Mouse (Mus musculus): ENCODE measurements around the gene Phactr2. TPM values are rescaled to one million over a fixed set of nuclear protein-coding genes. Genes with fewer than 3 reads are reported as not detected.
"Not testable (repeated sequence)": the region's sequence is repeated elsewhere in the genome, so short reads cannot be mapped to it uniquely, and the experiment has no call there.

Phactr2 gene
- polyA plus RNA-seq, 1 experiment from 2014 or later = 25.5 TPM

GRCm38 (mm10) chr10:13479341-13479740 lies 5.1 kb upstream of the Phactr2 start:
- Histone ChIP-seq H3K36me3 (no peaks in the 10 kb centered on the region), H3K4me1 (peaks cover 4% of the 10 kb centered on the region; the same call in 1 of the 2 replicates), H3K27ac (no peak overlapping the region), H3K9me3 (no peaks in the 10 kb centered on the region), H3K9ac (no peak overlapping the region), H3K27me3 (peaks cover 20% of the 10 kb centered on the region), H3K4me3 (no peak overlapping the region), H3K4me2 (no peak overlapping the region)
- 75% methylated on average over 6 of the region's 6 CpGs for WGBS
- ATAC-seq (ENCODE audit: insufficient number of reproducible peaks, low FRiP score, low TSS enrichment, low read depth) = no peak

GRCm38 (mm10) chr10:13475121-13475520 lies 909 bp upstream of the Phactr2 start:
- no peak overlapping the region for H3K9ac ChIP-seq
- no peaks in the 10 kb centered on the region for H3K9me3 ChIP-seq
- H3K4me3 ChIP-seq = peak overlapping the region; percentile 66; the same call in 1 of the 2 replicates
- H3K27me3 ChIP-seq = peaks cover 43% of the 10 kb centered on the region
- WGBS = 31% methylated on average over 7 of the region's 7 CpGs
- peaks cover 12% of the 10 kb centered on the region for H3K4me1 ChIP-seq
- H3K27ac ChIP-seq = no peak overlapping the region
- no peak for ATAC-seq (ENCODE audit: insufficient number of reproducible peaks, low FRiP score, low TSS enrichment, low read depth)
- H3K4me2 ChIP-seq = no peak overlapping the region
- no peaks in the 10 kb centered on the region for H3K36me3 ChIP-seq

DNA sequence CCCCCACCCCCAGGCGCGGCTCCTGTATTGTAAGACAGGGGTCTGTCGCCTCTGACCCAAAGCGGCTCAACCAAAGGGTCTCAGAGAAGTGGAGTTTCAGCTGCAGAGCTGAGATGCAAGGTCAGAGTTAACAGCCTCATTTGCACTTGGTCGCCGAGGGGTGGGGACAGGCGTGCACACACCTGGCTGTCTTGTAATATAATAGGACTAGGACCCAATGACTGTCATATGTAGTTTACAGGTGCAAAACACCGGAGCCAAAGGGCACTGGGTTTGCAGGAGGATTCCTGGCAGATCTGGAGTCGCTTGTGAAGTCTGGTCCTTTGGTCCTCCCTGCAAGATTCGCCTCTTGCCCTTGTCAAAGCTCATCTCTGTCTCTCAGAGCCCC lies 350 bp upstream of the Phactr2 start:
- H3K9me3 ChIP-seq = no peaks in the 10 kb centered on the region
- peaks cover 43% of the 10 kb centered on the region for H3K27me3 ChIP-seq
- no peak for ATAC-seq (ENCODE audit: insufficient number of reproducible peaks, low FRiP score, low TSS enrichment, low read depth)

GRCm38 (mm10) chr10:13473287-13473832 lies 852 bp downstream of the Phactr2 start:
- H3K9ac ChIP-seq = peak overlapping the region; percentile 65
- no peak overlapping the region for H3K27ac ChIP-seq
- 14% methylated on average over 17 of the region's 17 CpGs for WGBS
- no peaks in the 10 kb centered on the region for H3K9me3 ChIP-seq
- H3K4me1 ChIP-seq = peaks cover 12% of the 10 kb centered on the region
- H3K27me3 ChIP-seq = peaks cover 43% of the 10 kb centered on the region
- H3K36me3 ChIP-seq = no peaks in the 10 kb centered on the region
- ATAC-seq (ENCODE audit: insufficient number of reproducible peaks, low FRiP score, low TSS enrichment, low read depth) = no peak
- peak overlapping the region; percentile 66 for H3K4me3 ChIP-seq
- peak overlapping the region; percentile 95 for H3K4me2 ChIP-seq

More for the DNA sequence above, 350 bp upstream of the Phactr2 start:
- H3K4me1 ChIP-seq = peaks cover 12% of the 10 kb centered on the region
- no peak overlapping the region for H3K27ac ChIP-seq
- WGBS = 6% methylated on average over 10 of the region's 10 CpGs
- peak overlapping the region; percentile 95 for H3K4me2 ChIP-seq
- peak overlapping the region; percentile 65 for H3K9ac ChIP-seq
- H3K4me3 ChIP-seq = peak overlapping the region; percentile 66
- no peaks in the 10 kb centered on the region for H3K36me3 ChIP-seq

DNA sequence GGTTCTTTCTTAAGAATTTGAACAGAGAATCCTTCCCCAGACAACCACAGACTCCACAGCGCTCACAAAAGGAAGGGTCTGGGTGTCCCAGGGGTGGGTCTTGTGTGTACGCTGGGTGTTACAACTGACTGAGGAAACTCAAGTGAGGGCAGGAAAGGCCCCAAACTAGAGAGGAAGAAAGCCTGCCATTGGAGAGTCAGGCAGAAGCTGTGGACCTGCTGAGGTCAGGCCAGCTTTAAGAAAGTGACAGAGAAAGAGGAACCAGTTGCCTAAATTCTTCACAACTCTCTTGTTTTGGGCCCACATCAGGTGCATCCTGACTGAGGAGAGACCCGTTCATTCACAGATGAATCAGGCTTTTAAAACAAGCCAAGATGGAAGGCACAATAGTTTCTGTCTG lies 4.0 kb downstream of the Phactr2 start:
- 89% methylated on average over 3 of the region's 3 CpGs for WGBS
- peaks cover 32% of the 10 kb centered on the region for H3K27me3 ChIP-seq
- H3K9ac ChIP-seq = no peak overlapping the region
- H3K4me3 ChIP-seq = no peak overlapping the region
- no peak for ATAC-seq (ENCODE audit: insufficient number of reproducible peaks, low FRiP score, low TSS enrichment, low read depth)
- peaks cover 12% of the 10 kb centered on the region for H3K4me1 ChIP-seq
- no peak overlapping the region for H3K4me2 ChIP-seq
- H3K36me3 ChIP-seq = no peaks in the 10 kb centered on the region
- H3K27ac ChIP-seq = no peak overlapping the region
- no peaks in the 10 kb centered on the region for H3K9me3 ChIP-seq

DNA sequence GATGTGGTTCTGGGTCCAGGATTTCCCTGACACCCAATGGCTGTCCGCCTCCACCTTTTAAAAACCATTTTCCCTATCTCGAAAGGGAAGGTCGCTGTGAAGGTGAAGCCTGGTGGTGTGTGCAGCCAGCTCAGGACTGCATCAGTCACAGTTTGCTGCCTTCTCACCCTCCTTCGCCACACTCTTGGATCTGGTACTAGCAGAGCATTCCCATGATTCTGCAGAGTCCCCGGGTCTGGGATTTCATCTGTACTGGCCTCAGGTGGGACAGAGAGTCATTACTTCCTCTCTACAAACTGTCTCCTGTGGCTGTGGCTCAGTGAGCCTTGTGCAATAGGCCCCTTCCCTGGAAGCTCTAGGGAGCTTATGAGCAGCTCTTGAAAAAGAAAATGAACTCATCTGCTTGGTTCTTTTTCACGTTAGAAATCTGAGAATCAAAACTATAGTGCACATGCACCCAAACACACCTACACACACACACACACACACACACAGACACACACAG lies 6.1 kb downstream of the Phactr2 start:
- H3K4me3 ChIP-seq; H3K9ac ChIP-seq; H3K4me1 ChIP-seq; H3K36me3 ChIP-seq; ATAC-seq (ENCODE audit: insufficient number of reproducible peaks, low FRiP score, low TSS enrichment, low read depth); H3K9me3 ChIP-seq; H3K4me2 ChIP-seq; H3K27ac ChIP-seq: not testable (repeated sequence)
- 79% methylated on average over 6 of the region's 6 CpGs for WGBS
- H3K27me3 ChIP-seq = peaks cover 11% of the 10 kb centered on the region

DNA sequence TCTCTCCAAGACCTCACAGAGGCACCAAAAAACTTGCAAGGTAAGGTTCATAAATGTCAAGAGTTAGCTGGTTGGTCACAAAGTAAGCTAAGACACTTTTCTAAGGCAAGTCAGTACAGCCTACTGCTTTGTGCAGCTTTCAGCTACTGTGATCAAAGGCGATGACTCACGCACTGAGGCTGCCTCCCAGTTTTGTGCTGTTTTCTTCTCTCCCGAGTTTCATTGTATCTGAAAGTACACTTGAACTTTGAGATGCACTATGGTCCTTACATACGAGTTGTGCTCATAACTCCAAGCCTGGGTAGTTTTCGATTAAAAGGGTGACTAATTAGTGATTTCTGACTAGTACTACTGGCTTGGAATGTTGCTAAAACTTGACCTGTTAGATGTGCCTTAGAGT lies 7.3 kb downstream of the Phactr2 start:
- Histone ChIP-seq H3K9me3 (no peaks in the 10 kb centered on the region), H3K4me2 (no peak overlapping the region), H3K4me3 (no peak overlapping the region), H3K27ac (no peak overlapping the region), H3K4me1 (no peaks in the 10 kb centered on the region), H3K36me3 (no peaks in the 10 kb centered on the region), H3K9ac (no peak overlapping the region), H3K27me3 (peaks cover 3% of the 10 kb centered on the region; the same call in 1 of the 2 replicates)
- ATAC-seq (ENCODE audit: insufficient number of reproducible peaks, low FRiP score, low TSS enrichment, low read depth) = no peak
- 63% methylated on average over 5 of the region's 5 CpGs for WGBS

- 76% methylated on average over 3 of the region's 3 CpGs for WGBS
- not testable (repeated sequence) for ATAC-seq (ENCODE audit: insufficient number of reproducible peaks, low FRiP score, low TSS enrichment, low read depth); H3K4me2 ChIP-seq; H3K36me3 ChIP-seq; H3K4me1 ChIP-seq; H3K9ac ChIP-seq; H3K27me3 ChIP-seq; H3K9me3 ChIP-seq; H3K4me3 ChIP-seq; H3K27ac ChIP-seq
These were observed 9.9 kb downstream of the Phactr2 start for GRCm38 (mm10) chr10:13464295-13464694.

GRCm38 (mm10) chr10:13453200-13453990 lies 20.8 kb downstream of the Phactr2 start:
- H3K27ac ChIP-seq = no peak overlapping the region
- no peaks in the 10 kb centered on the region for H3K36me3 ChIP-seq
- H3K27me3 ChIP-seq = no peaks in the 10 kb centered on the region
- H3K4me2 ChIP-seq = no peak overlapping the region
- no peak overlapping the region for H3K4me3 ChIP-seq
- H3K9me3 ChIP-seq = no peaks in the 10 kb centered on the region
- H3K4me1 ChIP-seq = 0 out of 2 replicates have a peak, but pooled peaks cover 2% of the 10 kb centered on the region
- ATAC-seq (ENCODE audit: insufficient number of reproducible peaks, low FRiP score, low TSS enrichment, low read depth) = no peak
- no peak overlapping the region for H3K9ac ChIP-seq
- WGBS = 54% methylated on average over 13 of the region's 13 CpGs

GRCm38 (mm10) chr10:13451640-13452039 lies 22.6 kb downstream of the Phactr2 start:
- 83% methylated on average over 6 of the region's 6 CpGs for WGBS
- Histone ChIP-seq H3K36me3 (no peaks in the 10 kb centered on the region), H3K4me2 (no peak overlapping the region), H3K9me3 (no peaks in the 10 kb centered on the region), H3K4me1 (peaks cover 8% of the 10 kb centered on the region), H3K9ac (no peak overlapping the region), H3K27me3 (no peaks in the 10 kb centered on the region), H3K27ac (no peak overlapping the region), H3K4me3 (no peak overlapping the region)
- no peak for ATAC-seq (ENCODE audit: insufficient number of reproducible peaks, low FRiP score, low TSS enrichment, low read depth)

- ATAC-seq (ENCODE audit: insufficient number of reproducible peaks, low FRiP score, low TSS enrichment, low read depth) = no peak
- peaks cover 16% of the 10 kb centered on the region for H3K4me1 ChIP-seq
- H3K9ac ChIP-seq = no peak overlapping the region
- H3K27me3 ChIP-seq = no peaks in the 10 kb centered on the region
- no peaks in the 10 kb centered on the region for H3K9me3 ChIP-seq
- no peak overlapping the region for H3K27ac ChIP-seq
- no peaks in the 10 kb centered on the region for H3K36me3 ChIP-seq
- WGBS = 43% methylated on average over 7 of the region's 7 CpGs
- no peak overlapping the region for H3K4me3 ChIP-seq
- H3K4me2 ChIP-seq = no peak overlapping the region
These were observed 25.7 kb downstream of the Phactr2 start for GRCm38 (mm10) chr10:13448283-13449045.

DNA sequence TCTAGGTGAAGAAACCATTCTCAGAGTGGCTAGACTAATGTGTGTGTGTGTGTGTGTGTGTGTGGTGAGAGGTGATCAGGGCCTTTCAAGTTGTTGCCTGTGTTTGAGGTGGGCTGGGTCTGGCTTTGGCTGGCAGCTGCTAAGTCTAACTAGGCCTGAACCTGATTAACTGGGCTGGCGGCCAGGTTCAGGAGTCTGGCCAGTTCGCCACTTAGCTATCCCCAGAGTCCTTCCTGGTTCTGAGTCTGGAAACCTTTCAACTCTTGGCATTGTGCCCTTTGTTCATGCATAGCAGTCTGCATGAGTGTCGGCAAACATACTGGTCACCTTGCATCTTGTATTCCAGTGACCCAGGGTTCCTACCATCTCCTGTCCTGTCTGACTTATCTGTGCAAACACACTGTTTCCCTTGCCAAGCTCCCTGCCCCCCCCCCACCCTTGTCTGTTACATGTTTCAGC lies 27.4 kb downstream of the Phactr2 start:
- Histone ChIP-seq H3K27me3 (no peaks in the 10 kb centered on the region), H3K4me1 (peaks cover 16% of the 10 kb centered on the region), H3K4me2 (no peak overlapping the region), H3K36me3 (no peaks in the 10 kb centered on the region), H3K27ac (no peak overlapping the region), H3K4me3 (no peak overlapping the region), H3K9me3 (no peaks in the 10 kb centered on the region), H3K9ac (no peak overlapping the region)
- ATAC-seq (ENCODE audit: insufficient number of reproducible peaks, low FRiP score, low TSS enrichment, low read depth) = peak; percentile 53; the same call in 1 of the 2 replicates
- 28% methylated on average over 3 of the region's 3 CpGs for WGBS

All from limb, embryonic 15.5 days (tissue).